Mouse (Mus musculus): ENCODE measurements around the gene Tjp2. TPM values are rescaled to one million over a fixed set of nuclear protein-coding genes. Genes with fewer than 3 reads are reported as not detected.
A peak's percentile ranks its signal among the peaks of the same experiment; 100 is the strongest.

Tjp2 gene
- polyA plus RNA-seq, 1 experiment from 2014 or later, result 36.9 TPM

GRCm38 (mm10) chr19:24217851-24218250 lies 7.0 kb downstream of the Tjp2 start:
- H3K4me1 ChIP-seq, result peaks cover 54% of the 10 kb centered on the region
- H3K9me3 ChIP-seq, result no peaks in the 10 kb centered on the region
- DNase-seq (ENCODE audit: extremely low spot score, low spot score), result no peak
- H3K27ac ChIP-seq, result no peak overlapping the region
- H3K36me3 ChIP-seq (replicated peaks), result no peaks in the 10 kb centered on the region
- peaks cover 6% of the 10 kb centered on the region for H3K27me3 ChIP-seq (ENCODE audit: poor library complexity, severe bottlenecking)
- H3K4me3 ChIP-seq, result no peak overlapping the region

- no peak overlapping the region for H3K27ac ChIP-seq
- H3K4me1 ChIP-seq, result peaks cover 54% of the 10 kb centered on the region
- 88% methylated on average over 9 of the region's 9 CpGs for WGBS
- H3K36me3 ChIP-seq (replicated peaks), result no peaks in the 10 kb centered on the region
- no peaks in the 10 kb centered on the region for H3K27me3 ChIP-seq (ENCODE audit: poor library complexity, severe bottlenecking)
- DNase-seq (ENCODE audit: extremely low spot score, low spot score), result no peak
- H3K9me3 ChIP-seq, result no peaks in the 10 kb centered on the region
- H3K4me3 ChIP-seq, result no peak overlapping the region
Measured at GRCm38 (mm10) chr19:24216771-24217170, 8.1 kb downstream of the Tjp2 start.

- no peak overlapping the region for H3K4me3 ChIP-seq
- no peaks in the 10 kb centered on the region for H3K36me3 ChIP-seq (replicated peaks)
- no peaks in the 10 kb centered on the region for H3K27me3 ChIP-seq (ENCODE audit: poor library complexity, severe bottlenecking)
- H3K27ac ChIP-seq, result no peak overlapping the region
- no peaks in the 10 kb centered on the region for H3K9me3 ChIP-seq
- no peak for DNase-seq (ENCODE audit: extremely low spot score, low spot score)
- 94% methylated on average over 7 of the region's 7 CpGs for WGBS
- peaks cover 41% of the 10 kb centered on the region for H3K4me1 ChIP-seq
Measured at GRCm38 (mm10) chr19:24214939-24215338, 9.9 kb downstream of the Tjp2 start.

- 59% methylated on average over 7 of the region's 7 CpGs for WGBS
- Histone ChIP-seq H3K27me3 (ENCODE audit: poor library complexity, severe bottlenecking) (no peaks in the 10 kb centered on the region), H3K27ac (peak overlapping the region; percentile 61; the same call in 1 of the 2 replicates), H3K4me3 (no peak overlapping the region), H3K4me1 (peaks cover 29% of the 10 kb centered on the region), H3K36me3 (replicated peaks) (no peaks in the 10 kb centered on the region), H3K9me3 (no peaks in the 10 kb centered on the region)
- no peak for DNase-seq (ENCODE audit: extremely low spot score, low spot score)
Measured at GRCm38 (mm10) chr19:24213299-24213698, 11.5 kb downstream of the Tjp2 start.

GRCm38 (mm10) chr19:24212552-24213249 lies 12.1 kb downstream of the Tjp2 start:
- peaks cover 29% of the 10 kb centered on the region for H3K4me1 ChIP-seq
- no peak for DNase-seq (ENCODE audit: extremely low spot score, low spot score)
- H3K4me3 ChIP-seq, result no peak overlapping the region
- no peaks in the 10 kb centered on the region for H3K27me3 ChIP-seq (ENCODE audit: poor library complexity, severe bottlenecking)
- 89% methylated on average over 12 of the region's 12 CpGs for WGBS
- H3K27ac ChIP-seq, result peak overlapping the region; percentile 61; the same call in 1 of the 2 replicates
- H3K9me3 ChIP-seq, result no peaks in the 10 kb centered on the region
- H3K36me3 ChIP-seq (replicated peaks), result no peaks in the 10 kb centered on the region

- Histone ChIP-seq H3K27ac (no peak overlapping the region), H3K27me3 (ENCODE audit: poor library complexity, severe bottlenecking) (no peaks in the 10 kb centered on the region), H3K36me3 (replicated peaks) (no peaks in the 10 kb centered on the region), H3K9me3 (no peaks in the 10 kb centered on the region), H3K4me3 (no peak overlapping the region), H3K4me1 (peaks cover 23% of the 10 kb centered on the region)
- WGBS, result 79% methylated on average over 10 of the region's 10 CpGs
- no peak for DNase-seq (ENCODE audit: extremely low spot score, low spot score)
Measured at GRCm38 (mm10) chr19:24211168-24211567, 13.7 kb downstream of the Tjp2 start.

- WGBS, result 96% methylated on average over 15 of the region's 15 CpGs
- no peaks in the 10 kb centered on the region for H3K36me3 ChIP-seq (replicated peaks)
- no peak overlapping the region for H3K4me3 ChIP-seq
- no peak overlapping the region for H3K27ac ChIP-seq
- no peak for DNase-seq (ENCODE audit: extremely low spot score, low spot score)
- H3K4me1 ChIP-seq, result peaks cover 19% of the 10 kb centered on the region
- no peaks in the 10 kb centered on the region for H3K27me3 ChIP-seq (ENCODE audit: poor library complexity, severe bottlenecking)
- H3K9me3 ChIP-seq, result no peaks in the 10 kb centered on the region
Measured at GRCm38 (mm10) chr19:24209516-24209915, 15.3 kb downstream of the Tjp2 start.

- H3K36me3 ChIP-seq (replicated peaks), result no peaks in the 10 kb centered on the region
- WGBS, result 88% methylated on average over 1 of the region's 1 CpGs
- no peak overlapping the region for H3K27ac ChIP-seq
- H3K27me3 ChIP-seq (ENCODE audit: poor library complexity, severe bottlenecking), result no peaks in the 10 kb centered on the region
- DNase-seq (ENCODE audit: extremely low spot score, low spot score), result no peak
- H3K4me3 ChIP-seq, result no peak overlapping the region
- no peaks in the 10 kb centered on the region for H3K9me3 ChIP-seq
- H3K4me1 ChIP-seq, result peaks cover 12% of the 10 kb centered on the region
Measured at GRCm38 (mm10) chr19:24207967-24208366, 16.9 kb downstream of the Tjp2 start.

GRCm38 (mm10) chr19:24205001-24205400 lies 19.8 kb downstream of the Tjp2 start:
- Histone ChIP-seq H3K27me3 (ENCODE audit: poor library complexity, severe bottlenecking) (no peaks in the 10 kb centered on the region), H3K27ac (no peak overlapping the region), H3K4me1 (peaks cover 10% of the 10 kb centered on the region), H3K36me3 (replicated peaks) (no peaks in the 10 kb centered on the region), H3K4me3 (no peak overlapping the region), H3K9me3 (no peaks in the 10 kb centered on the region)
- DNase-seq (ENCODE audit: extremely low spot score, low spot score), result no peak
- 82% methylated on average over 1 of the region's 1 CpGs for WGBS

GRCm38 (mm10) chr19:24201848-24202247 lies 23.0 kb downstream of the Tjp2 start:
- H3K4me1 ChIP-seq, result peaks cover 21% of the 10 kb centered on the region
- WGBS, result 84% methylated on average over 5 of the region's 5 CpGs
- no peaks in the 10 kb centered on the region for H3K36me3 ChIP-seq (replicated peaks)
- no peak for DNase-seq (ENCODE audit: extremely low spot score, low spot score)
- H3K27me3 ChIP-seq (ENCODE audit: poor library complexity, severe bottlenecking), result no peaks in the 10 kb centered on the region
- H3K4me3 ChIP-seq, result no peak overlapping the region
- H3K27ac ChIP-seq, result no peak overlapping the region
- no peaks in the 10 kb centered on the region for H3K9me3 ChIP-seq

GRCm38 (mm10) chr19:24200566-24200965 lies 24.3 kb downstream of the Tjp2 start:
- Histone ChIP-seq H3K4me3 (no peak overlapping the region), H3K36me3 (replicated peaks) (no peaks in the 10 kb centered on the region), H3K9me3 (no peaks in the 10 kb centered on the region), H3K27me3 (ENCODE audit: poor library complexity, severe bottlenecking) (no peaks in the 10 kb centered on the region), H3K4me1 (peaks cover 22% of the 10 kb centered on the region), H3K27ac (no peak overlapping the region)
- DNase-seq (ENCODE audit: extremely low spot score, low spot score), result no peak
- 69% methylated on average over 12 of the region's 12 CpGs for WGBS

- H3K27ac ChIP-seq, result no peak overlapping the region
- no peak overlapping the region for H3K4me3 ChIP-seq
- H3K36me3 ChIP-seq (replicated peaks), result 0 out of 2 replicates have a peak, but pooled peaks cover 3% of the 10 kb centered on the region
- H3K9me3 ChIP-seq, result peaks cover 10% of the 10 kb centered on the region
- WGBS, result 76% methylated on average over 11 of the region's 11 CpGs
- DNase-seq (ENCODE audit: extremely low spot score, low spot score), result no peak
- no peaks in the 10 kb centered on the region for H3K27me3 ChIP-seq (ENCODE audit: poor library complexity, severe bottlenecking)
- H3K4me1 ChIP-seq, result peaks cover 22% of the 10 kb centered on the region
Measured at GRCm38 (mm10) chr19:24198676-24199303, 26.0 kb downstream of the Tjp2 start.

- 0 out of 2 replicates have a peak overlapping the region, but pooled peaks have one; percentile 31 for H3K27ac ChIP-seq
- H3K9me3 ChIP-seq, result peaks cover 10% of the 10 kb centered on the region
- H3K4me1 ChIP-seq, result peaks cover 22% of the 10 kb centered on the region
- no peak overlapping the region for H3K4me3 ChIP-seq
- WGBS, result 81% methylated on average over 3 of the region's 3 CpGs
- no peaks in the 10 kb centered on the region for H3K27me3 ChIP-seq (ENCODE audit: poor library complexity, severe bottlenecking)
- DNase-seq (ENCODE audit: extremely low spot score, low spot score), result no peak
- H3K36me3 ChIP-seq (replicated peaks), result 0 out of 2 replicates have a peak, but pooled peaks cover 3% of the 10 kb centered on the region
Measured at GRCm38 (mm10) chr19:24197338-24197737, 27.5 kb downstream of the Tjp2 start.

Measured in forebrain, embryonic 10.5 days (tissue).